Mouse (Mus musculus): ENCODE measurements around the gene Slc25a22.

GRCm38 (mm10) chr7:141464603-141465201, 27.0 kb upstream of the Slc25a22 start:
- TF ChIP-seq CTCF (IDR thresholded peaks at IDR 0.05; ENCODE audit: extremely low read depth, insufficient read length, insufficient replicate concordance, low read depth, low read length) (no peak), POLR2A (IDR thresholded peaks at IDR 0.05; ENCODE audit: low read depth, low read length) (no peak)

Measured in small intestine, adult 2 months (tissue).